Mouse (Mus musculus) kidney, postnatal 25 days (tissue): ENCODE data around the gene Pard3b.
"Not testable (repeated sequence)": the region's sequence is repeated elsewhere in the genome, so short reads cannot be mapped to it uniquely, and the experiment has no call there.

Source experiments
- DNase-seq, 2 experiments: peaks; one replicate each; pipeline ENCODE4 v3.0.0; 2021; ENCODE audit warnings: mixed read lengths in 2 of 2

Pard3b gene

DNA sequence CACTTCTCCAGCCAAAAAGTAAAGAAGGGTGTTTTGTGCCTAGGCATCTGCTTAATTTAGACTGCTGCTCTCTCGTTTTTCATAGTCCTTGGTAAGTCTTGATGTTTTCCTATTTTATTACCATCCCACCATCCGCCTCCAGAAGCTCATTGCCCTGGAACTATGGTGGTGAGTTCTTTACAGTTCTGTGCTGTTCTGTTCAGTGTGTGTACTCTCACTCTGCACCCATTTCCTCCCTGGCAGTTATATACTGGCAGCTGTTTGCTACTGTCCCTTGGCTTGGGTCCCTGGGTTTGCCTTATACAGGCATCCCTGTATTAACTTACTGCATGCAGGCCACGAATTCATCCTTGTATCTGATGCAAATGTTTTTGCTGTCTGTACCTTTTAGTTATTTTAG lies 956.8 kb downstream of the Pard3b start:
- DNase-seq = no peak

DNA sequence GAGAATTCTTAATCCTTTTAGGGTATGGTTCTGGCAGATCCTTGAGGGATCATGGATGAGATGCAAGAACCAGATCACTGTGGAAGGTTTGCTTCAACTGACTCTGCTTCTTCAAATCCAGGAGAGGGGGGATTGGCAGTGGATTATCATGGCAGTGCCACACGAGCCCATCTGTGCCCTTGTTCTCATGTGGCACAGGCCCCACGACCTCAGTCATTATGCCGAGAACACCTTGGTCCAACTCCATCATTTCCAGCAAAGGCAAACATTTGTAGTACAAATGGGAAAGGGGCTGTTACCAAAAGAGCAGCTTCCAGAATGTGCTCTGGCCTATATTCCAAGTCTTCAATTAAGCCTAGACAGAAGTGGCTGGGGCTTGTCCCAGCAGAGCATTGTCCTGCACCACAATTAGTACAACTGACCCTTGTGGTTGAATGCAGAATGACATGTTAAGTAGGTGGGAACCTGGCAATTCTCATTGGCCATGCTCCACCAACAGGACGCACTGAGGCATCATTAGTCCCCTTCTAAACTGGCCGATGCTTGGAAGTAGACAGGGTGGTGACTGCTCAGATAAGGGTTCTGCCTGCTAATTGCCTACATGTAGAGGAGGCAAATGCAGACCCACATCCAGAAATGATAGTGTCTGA lies 959.3 kb downstream of the Pard3b start:
- no peak for DNase-seq

DNA sequence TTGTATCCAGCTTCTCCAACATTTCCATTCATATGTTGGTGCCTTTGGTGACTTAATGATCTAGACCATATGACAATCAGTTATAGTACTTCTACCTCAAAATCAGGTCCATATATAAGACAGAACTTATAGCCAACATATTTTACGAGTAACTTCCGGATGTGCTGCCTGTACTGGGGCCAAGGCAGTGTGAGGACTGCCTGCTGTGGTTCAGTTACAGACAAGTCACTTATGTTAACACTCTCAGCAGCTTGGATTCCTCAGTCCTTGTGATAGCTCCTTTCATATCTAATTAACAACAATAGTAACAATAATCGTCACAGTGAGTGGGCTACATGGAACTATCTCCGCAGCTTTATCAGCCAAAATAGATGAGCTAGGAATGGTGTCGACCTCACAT lies 959.9 kb downstream of the Pard3b start:
- DNase-seq = no peak

DNA sequence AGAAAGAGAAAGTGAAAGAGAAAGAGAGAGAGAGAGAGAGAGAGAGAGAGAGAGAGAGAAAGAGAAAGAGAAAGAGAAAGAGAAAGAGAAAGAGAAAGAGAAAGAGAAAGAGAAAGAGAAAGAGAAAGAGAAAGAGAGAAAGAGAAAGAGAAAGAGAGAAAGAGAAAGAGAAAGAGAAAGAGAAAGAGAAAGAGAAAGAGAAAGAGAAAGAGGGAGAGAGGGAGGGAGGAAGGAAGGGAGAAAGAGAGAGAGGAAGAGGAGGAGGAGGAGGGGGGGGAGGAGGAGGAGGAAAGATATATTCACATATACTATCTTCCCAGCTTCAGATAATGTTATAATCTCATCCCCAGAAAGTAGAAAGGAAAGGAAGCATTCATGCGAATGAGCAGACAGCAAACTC lies 966.0 kb downstream of the Pard3b start:
- DNase-seq = not testable (repeated sequence)

DNA sequence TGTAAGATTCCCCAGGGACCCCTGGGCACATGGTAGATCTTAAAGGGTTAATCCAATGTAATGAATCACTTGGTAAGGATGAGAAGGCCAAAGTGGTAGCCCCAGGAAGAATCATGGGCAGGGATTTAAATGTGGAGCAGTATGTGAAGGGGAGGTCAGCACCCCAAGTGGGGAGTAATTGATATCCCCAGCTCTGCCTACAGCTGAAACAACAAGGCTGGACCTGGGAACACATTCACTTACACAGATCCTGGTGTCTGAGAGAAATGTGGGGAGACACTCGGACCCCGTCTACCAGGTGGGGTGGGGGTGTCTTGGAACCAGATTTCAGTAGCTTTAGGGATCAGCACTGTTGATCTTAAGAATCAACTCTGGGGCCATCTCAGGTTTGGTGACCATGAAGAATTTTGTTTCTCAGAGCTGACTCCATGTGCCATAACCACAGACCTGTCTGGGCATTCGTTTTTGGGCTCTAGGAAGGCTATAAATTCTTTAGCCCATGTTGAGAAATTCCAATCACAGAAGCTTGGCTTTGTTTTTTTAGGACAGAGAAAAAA lies 979.6 kb downstream of the Pard3b start:
- no peak for DNase-seq

DNA sequence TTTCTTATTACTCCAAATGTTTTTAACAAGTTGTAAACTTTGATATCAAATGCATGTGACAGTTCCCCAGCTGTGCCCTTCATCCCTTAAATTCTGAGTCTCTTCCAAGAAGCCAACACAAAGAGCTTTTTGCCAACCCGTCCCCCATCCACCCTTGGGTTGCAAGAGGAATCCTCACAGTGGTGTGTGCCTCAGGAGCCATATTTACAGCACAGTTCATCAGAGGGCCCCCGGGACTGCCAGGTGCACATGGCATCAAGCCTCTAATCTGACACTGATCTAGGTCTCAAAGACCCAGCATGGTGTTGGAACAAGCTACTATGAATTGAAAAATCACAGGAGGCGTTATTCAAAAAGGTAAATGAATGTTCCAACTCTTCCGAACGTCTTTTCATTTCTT lies 980.8 kb downstream of the Pard3b start:
- DNase-seq = no peak

DNA sequence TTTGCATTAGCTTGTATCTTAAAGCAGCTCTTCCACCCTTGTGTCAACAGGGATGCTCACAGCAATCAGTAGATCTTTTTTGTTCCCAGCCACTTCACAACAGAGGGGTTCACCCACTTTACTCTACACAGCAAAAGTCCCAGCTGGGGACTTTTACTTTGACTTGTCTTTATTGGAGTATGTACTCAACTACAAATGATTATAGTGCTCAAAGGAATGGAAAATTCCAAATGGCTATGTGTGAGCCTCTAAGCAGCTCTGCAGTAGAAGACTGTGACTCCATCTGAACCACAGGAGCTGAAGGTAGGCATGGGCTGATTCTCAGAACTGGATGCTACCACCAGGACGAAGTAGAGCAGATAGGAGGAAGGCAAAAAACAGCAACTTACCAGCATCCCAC lies 983.8 kb downstream of the Pard3b start:
- no peak for DNase-seq

DNA sequence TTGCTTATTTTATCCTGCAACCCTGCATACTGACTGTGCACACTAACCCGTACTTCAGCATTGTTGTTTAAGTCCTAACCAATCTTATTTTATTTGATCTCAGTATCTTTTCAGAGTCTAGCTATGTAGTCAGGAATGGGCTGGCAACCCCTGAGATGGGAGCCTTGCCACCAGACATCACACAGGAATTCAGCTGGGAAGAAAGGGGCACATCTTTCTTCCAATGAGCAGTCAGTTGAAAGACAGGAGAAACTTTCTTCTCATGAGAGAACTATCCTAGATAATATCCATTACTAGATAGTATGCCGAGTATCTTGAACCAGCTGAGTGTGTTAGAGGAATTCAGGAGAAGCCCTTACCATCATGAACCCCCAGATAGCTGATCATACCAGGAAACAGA lies 985.5 kb downstream of the Pard3b start:
- no peak for DNase-seq

DNA sequence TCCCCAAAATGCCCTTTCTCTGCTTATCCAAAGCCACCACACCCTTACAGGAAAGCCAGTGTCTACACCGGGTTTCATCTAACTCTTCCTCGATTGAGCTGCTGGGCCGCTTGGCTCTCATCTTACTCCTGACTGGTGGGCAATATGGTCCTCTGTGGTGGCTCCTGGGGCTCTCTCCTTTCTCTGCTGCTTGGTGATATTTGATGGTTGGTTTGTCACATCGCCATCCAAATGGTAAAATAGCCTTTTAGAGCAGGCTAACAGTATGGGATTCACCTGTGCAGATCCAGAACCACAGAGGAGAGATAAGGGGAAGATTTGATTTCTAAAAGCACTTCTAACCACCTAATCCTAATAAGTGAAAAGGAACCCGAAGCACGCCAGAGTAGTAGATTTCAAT lies 986.2 kb downstream of the Pard3b start:
- DNase-seq = no peak

DNA sequence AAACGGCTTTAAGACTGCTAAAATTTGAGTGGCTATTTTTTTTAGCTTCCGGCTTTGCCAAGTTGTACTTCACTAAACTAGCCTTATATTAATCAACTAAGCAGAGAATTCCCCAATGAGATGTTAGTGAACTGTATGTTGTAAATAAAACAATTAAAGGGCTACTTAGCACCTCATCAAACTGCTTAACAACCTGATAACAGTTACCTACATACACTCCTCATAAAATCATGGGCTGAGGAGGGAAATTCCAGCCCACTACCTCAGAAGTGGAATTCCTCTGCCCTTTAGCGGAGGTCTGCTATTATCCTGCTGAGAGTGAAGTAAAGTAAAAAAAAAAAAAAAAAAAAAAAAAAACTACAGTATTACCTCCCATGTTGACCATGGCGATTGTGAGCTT lies 986.7 kb downstream of the Pard3b start:
- DNase-seq = no peak

DNA sequence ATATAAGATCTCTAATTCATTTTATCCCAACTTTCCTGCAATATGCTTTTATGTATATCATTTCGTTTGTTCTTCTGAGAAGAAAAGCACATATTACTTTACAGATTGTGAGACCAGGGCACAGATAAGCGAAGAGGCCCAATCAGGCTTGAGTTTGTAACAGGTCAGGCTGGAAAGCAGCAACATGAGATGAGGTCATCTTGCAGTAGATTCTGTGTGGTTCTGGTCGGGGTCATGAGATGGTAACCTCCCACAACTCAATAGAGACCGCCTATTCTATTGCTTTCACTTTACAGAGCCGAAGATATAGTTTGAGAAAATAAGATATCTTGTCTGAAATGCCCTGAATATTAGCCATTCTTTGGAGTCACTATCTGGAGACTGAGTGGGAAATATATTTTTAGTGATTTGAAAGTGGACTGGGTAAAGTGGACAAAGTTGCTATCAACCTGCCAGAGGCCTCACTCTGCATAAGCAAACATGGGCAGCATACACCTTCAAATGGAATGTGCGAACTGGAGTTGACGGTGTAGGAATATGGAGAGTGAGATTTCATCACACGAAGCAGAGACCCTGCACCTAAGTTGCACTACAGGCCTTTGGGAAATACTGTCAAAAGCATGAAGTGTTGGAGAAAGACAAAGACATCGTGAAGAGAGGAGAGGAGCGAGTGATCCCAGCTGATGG lies 987.3 kb downstream of the Pard3b start:
- no peak for DNase-seq

DNA sequence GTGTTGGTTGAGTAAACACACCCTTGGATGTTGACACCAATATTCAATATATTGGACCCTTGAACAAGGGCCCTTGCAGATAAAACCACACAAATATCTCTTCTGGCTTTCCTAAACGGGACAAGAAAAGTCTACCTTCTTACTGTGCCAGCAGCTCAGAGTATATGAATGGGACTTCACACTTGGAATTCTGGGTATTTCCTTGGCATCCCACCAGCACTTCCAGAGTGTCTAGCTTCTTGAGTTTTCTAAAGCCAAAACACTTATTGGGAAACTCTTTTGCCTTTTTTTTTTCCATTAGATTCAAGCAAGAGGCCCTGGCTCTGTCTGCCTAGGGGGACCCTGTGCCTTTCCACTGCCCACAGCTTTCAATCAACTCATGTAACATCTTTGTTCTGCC lies 991.3 kb downstream of the Pard3b start:
- DNase-seq = no peak

DNA sequence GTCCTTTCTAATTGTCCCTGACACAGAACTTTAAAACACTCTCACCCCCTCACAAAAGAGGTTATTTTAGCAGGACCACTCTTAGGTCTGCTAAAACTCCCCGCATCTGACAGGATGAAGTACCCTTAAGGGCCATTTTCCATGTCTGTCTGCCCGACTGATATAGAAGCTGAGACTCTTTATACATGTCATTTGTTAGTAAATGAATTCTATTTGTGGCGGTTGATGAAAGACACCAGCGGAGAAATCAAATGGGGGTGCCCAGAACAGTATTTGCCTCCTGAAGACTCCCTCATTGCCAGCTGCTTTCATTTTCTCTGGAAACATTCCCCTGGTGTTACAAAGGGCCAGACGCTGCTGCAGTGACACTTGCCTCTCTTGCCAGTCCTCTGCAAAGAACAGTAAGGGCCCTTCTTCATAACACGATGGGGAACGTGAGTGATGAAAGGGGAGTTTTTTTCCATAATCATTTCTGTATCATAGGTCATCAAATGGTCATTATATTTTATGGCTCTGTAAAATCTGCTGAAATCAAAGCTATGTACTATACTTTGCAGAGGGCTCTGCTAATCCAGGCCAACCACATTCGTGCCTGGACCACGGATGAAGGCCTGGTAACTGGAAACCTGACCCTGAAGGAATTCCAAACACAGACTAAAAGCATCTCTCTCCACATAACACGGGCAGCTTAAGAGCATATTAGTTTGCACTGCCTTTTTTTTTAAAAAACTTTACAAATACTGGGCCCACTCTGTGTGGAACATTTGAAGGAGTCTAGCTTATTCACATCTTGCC lies 993.1 kb downstream of the Pard3b start:
- DNase-seq = no peak

DNA sequence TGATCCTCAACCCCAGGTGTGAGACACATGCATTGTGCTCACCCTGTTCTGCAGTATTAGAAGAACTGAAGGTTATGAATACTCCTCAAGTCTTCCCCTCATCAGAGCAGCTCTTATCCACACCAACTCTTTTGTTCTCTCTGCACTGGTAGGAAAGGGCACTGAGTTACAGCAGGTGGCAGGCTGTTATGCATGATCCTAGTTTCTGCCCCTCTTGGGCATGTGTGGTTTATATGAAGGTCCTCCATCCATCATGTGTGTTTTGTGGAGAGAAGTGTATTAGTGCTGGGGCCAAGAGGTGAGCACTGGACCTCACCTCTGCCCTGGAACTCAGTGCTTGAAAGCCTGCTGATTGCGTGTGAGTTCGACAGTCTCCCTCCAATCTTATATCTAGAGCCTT lies 994.3 kb downstream of the Pard3b start:
- no peak for DNase-seq

DNA sequence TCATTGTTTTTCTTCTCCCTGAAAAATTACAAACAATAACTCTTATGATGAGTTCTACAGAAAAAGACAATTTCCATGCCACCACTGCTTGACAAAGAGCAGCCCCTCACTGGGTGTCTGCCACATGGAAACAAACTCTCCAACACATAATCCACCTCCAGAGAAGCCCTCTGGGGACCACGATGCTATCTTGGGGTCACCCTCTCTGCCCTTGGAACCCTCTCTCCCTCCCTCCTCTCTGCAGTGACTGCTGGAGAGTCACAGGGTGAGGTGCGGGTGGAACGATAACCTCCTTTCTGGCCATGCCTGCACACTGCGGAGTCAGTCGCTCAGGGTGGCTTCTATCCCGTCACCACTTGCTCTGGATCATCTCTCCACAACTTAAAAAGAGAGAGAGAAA lies 996.6 kb downstream of the Pard3b start:
- no peak for DNase-seq

DNA sequence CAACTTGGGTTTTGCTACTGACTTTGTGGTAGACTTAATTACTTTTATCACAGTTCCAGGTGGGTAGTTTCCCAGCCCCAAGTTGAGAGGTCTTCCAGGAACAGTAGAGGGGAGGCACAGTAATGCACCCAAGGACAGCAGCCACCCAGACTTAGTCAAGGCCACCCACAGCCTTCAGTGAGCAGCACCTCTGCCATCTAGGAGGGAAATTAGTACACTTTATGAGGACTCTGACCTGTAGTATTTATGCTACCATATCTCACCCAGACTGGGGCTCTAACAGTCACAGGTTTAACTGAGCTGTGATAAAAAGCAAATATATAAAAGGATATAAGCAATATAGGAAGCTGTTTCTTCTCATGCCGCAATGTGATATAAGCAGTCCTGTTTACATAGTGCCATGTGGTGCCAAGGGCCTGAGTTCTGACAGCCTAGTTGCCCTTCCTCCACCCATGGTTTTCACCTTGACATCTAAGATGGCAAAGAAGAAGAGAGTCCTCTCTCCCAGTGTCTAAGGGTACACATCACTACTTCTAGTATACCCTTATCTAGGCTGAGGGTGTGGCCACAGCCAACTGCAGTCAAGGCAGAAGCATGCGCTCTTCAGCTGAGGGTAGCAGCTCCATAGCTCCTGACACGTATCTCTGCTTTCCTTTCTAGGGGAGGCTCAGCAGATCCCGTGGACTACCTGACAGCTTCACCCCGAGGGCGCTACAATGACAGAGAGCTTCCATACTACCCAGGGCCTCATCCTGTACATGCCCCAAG lies 998.5 kb downstream of the Pard3b start:
- DNase-seq = no peak

DNA sequence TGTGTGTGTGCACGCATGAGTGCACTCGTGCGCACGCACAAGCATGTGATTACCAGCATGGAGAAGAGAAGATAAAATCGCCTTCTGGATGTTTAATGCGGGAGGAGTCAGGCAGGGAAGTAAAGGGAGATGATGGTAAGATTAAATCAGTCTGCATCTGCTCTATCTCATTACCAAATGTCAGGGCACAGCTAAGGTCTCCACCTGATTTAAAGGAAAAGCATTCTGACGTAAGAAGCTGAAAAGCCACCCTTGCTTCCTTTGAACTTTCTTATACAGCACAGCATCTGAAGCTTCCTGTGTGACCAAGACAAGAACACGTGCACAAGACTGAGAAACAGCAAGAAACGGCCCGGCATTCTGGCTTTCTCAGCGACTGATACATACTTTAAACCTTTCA lies 1000.4 kb downstream of the Pard3b start:
- DNase-seq = no peak

DNA sequence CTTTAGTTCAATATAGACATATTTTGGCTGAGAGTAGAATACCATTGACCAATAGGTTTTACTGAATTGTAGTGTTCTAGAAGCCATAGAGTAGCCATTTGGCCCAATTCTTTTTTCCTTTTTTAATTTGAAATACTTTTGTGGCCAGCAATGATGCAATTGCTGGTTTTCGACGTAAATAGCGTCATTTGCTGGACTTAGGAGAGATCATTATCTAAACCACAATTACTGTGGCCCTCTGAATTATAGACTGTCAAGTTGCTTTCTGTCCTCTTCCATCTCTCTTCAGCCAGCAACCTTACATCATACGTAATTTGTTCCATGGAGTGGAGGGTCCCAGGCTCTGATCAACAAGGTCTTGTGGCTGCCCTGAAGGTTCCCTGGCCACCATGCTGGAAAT lies 1000.8 kb downstream of the Pard3b start:
- DNase-seq = no peak

DNA sequence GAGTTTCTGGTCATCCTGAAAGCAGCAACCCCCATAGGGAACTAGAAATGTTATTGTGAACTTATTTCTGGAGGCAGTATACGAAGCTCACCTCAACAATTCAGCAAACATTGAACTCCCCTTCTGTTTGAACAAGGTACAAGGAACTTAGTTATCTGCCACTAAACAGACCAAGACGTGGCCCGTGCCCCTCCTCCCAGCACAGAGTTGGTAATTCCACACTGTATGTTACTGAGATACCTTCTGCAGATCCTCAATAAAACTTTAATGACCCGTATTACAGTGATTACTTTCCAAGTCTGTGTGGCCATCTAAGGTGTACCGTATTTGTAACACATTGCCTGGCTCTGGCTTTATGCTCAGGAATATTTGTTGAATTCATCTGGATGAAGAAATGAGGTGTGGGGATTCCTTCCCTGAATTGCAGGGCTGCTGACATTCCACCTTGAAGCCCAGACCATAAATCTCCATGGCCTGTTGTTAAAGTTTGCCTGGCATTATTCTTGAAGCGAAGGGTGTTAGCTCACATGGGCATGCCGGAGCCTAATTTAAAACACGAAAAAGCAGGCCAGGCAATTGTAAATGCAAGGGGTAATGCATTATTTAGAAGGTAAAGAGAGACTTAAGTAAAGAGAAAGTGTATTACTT lies 1006.1 kb downstream of the Pard3b start:
- no peak for DNase-seq

DNA sequence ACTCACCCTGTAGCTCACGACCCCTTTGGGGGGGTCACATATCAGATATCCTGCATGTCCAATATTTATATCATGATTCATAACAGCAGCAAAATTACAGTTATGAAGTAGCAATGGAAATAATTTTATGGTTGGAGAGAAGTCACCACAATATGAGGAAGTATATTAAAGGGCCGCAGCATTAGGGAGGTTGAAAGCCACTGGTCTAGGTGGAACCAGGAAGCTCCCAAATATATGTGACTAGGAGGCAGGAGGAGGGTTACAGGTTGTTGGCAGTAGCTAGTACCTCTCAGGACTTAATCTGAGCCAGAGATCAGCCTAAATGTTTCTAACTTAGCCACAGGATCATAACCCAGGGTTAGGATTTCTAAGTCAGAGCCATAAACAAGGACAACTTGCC lies 1008.2 kb downstream of the Pard3b start:
- DNase-seq = no peak

DNA sequence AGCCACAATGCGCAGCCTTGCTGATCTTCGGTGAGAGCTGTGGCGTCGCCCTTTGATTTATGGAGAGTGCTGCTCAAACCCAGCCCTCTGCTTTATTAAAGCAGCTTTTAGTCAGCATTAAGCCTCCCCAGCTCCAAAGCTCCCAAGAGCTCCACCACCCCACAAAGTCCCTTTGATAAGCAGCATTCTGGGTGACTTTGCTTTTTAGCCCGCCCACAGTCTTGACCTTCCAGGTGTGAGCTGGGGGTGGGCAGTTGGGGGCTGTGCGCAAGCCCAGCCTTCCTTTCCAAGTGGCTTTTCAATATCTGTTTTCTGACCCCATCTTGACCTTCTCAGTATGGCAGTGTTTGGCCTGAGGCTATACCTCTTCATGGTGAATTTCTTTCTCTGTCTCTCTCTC lies 1009.5 kb downstream of the Pard3b start:
- DNase-seq = no peak

DNA sequence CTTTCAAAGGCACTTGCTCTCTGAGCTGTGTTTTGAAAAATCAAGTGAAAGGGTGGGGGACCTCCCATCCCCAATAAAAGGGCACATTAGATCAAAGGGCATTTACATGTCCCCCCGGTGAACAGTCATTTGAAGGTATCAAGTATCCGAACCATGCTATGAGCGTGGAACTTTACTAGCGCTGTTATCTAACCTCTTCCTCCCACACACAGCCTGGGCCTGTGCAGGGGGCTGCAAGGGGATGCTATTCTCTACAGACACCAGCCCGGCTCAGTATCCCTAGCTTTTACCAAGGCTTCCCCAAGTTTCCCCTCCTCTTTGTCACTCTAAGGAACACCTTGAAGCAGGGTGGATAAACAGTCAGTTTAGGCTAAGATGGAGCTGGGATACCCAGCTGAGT lies 1010.0 kb downstream of the Pard3b start:
- no peak for DNase-seq

DNA sequence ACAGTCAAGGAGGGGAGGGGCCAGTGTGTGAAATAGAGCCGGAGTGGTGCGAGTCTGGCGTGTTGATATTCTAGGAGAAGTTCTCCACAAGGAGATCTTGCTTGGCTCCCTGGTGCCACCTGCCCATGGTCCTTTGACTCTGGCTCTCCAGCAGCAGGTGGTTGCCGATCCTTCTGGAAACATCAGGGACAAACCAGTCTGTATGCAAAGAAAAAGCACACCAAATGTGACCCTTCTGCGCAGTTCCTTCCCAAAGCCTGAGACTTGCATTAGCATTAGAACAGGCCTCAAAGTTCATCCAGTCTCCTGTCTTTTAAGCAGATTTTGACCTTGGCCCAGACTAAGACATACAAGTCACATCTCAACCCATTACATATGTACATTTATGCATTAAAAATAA lies 1011.9 kb downstream of the Pard3b start:
- no peak for DNase-seq
